Mouse (Mus musculus) thymus, adult 2 months (tissue): ENCODE measurements around the gene Acsl6. TPM values are rescaled to one million over a fixed set of nuclear protein-coding genes. Genes with fewer than 3 reads are reported as not detected.
"Not testable (repeated sequence)": the region's sequence is repeated elsewhere in the genome, so short reads cannot be mapped to it uniquely, and the experiment has no call there.

ENCODE experiments used
- DNase-seq: peaks from one replicate; pipeline ENCODE4 v3.0.0; 2021
- H3K27ac ChIP-seq: fragments of 200-500 bp; 2 replicates; pipeline ENCODE4 v1.5.1; 2012; ENCODE audit warnings: low read length, control low read depth; ENCODE audit not compliant: control insufficient read depth, insufficient read depth
- H3K27me3 ChIP-seq: fragments of 200-500 bp; 2 replicates; pipeline ENCODE4 v1.6.1; 2012; ENCODE audit warnings: mild to moderate bottlenecking, low read length, moderate library complexity, mixed read lengths; ENCODE audit not compliant: control insufficient read depth, insufficient read depth
- H3K36me3 ChIP-seq: fragments of 200-500 bp; 2 replicates; pipeline ENCODE4 v1.6.1; 2012; ENCODE audit warnings: mild to moderate bottlenecking, low read length, moderate library complexity; ENCODE audit not compliant: control insufficient read depth, insufficient read depth
- H3K4me1 ChIP-seq: fragments of 200-500 bp; replicated peaks from 2 replicates; pipeline ENCODE4 v1.6.1; 2012; ENCODE audit warnings: low read length; ENCODE audit not compliant: control insufficient read depth, insufficient read depth
- H3K4me3 ChIP-seq: fragments of 200-500 bp; 2 replicates; pipeline ENCODE4 v1.5.1; 2012; ENCODE audit warnings: mild to moderate bottlenecking, low read length, control low read depth, moderate library complexity; ENCODE audit not compliant: control insufficient read depth, insufficient read depth
- CTCF ChIP-seq: fragments of 200-500 bp; IDR thresholded peaks from 2 replicates; pipeline ENCODE4 v1.5.1; 2012; ENCODE audit warnings: mild to moderate bottlenecking, control low read depth, low read length, moderate library complexity, borderline replicate concordance; ENCODE audit not compliant: control insufficient read depth, poor library complexity, insufficient read depth; ENCODE audit errors: extremely low read depth
- POLR2A ChIP-seq: fragments of 200-500 bp; IDR thresholded peaks from 2 replicates; pipeline ENCODE4 v1.6.1; 2012; ENCODE audit warnings: mild to moderate bottlenecking, low read length, control low read depth, moderate library complexity; ENCODE audit not compliant: control insufficient read depth, poor library complexity, insufficient read depth; ENCODE audit errors: extremely low read depth
- WGBS: fragments of 180-500 bp; shearing (Covaris S2); methylation state at CpG from one replicate; pipeline ENCODE4 v1.1.7; 2018; 5-methylcytosine and 5-hydroxymethylcytosine counted together
- polyA plus RNA-seq: library from polyadenylated mRNA; depleted of rRNA; stranded (reverse); fragments of >200 nt; gene quantifications from 2 replicates; pipeline ENCODE4 v1.2.3, GENCODE M21; 2012

Gene Acsl6
- polyA plus RNA-seq, 1 experiment: 0.40 TPM

DNA sequence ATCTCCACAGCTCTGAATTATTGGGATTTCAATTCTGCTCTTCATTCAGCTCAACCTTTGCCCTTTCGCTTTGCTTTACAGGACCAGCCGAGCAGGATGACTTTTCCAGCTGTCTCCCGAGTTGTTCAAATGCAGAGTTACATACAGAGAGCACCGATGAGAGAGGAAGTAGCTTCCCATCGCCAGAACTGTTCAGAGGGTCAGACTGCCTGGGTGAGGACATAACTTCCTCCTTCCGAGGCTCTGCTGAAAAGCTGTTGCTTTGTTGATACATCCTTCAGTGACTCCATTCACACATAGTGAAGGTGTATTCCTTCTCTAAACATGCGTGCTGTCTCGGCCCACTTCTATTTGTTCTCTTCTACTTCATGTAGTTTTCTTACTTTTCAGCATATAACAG, 86.8 kb downstream of the Acsl6 start:
- DNase-seq: no peak
- WGBS: 33% methylated on average over 8 of the region's 8 CpGs
- no peak for TF ChIP-seq CTCF
- TF ChIP-seq POLR2A: no peak
- Histone ChIP-seq H3K4me1 (no peaks in the 10 kb centered on the region), H3K27me3 (no peaks in the 10 kb centered on the region), H3K27ac (no peak overlapping the region), H3K36me3 (no peaks in the 10 kb centered on the region), H3K4me3 (no peak overlapping the region)

DNA sequence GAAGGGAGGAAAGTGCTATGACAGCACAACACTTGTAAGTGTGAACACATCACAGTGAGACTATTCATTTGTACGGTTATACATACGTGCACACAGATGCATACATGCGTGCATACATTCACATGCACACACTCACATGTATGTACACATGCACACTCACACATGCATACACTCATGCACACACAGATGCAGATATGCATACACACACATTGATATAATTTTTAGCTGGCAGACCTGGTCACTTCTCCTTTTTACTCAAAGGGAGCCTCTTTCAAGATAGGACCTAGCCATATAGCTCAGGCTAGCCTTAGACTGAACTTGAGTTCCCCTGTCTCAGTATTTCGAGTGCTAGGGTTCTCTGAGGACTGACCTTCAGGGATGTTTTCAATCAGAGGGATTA, 87.7 kb downstream of the Acsl6 start:
- no peaks in the 10 kb centered on the region for H3K36me3 ChIP-seq
- no peak overlapping the region for H3K4me3 ChIP-seq
- WGBS: 87% methylated on average over 4 of the region's 4 CpGs
- no peak for DNase-seq
- TF ChIP-seq POLR2A (no peak), CTCF (no peak)
- no peak overlapping the region for H3K27ac ChIP-seq
- H3K27me3 ChIP-seq: no peaks in the 10 kb centered on the region
- no peaks in the 10 kb centered on the region for H3K4me1 ChIP-seq

DNA sequence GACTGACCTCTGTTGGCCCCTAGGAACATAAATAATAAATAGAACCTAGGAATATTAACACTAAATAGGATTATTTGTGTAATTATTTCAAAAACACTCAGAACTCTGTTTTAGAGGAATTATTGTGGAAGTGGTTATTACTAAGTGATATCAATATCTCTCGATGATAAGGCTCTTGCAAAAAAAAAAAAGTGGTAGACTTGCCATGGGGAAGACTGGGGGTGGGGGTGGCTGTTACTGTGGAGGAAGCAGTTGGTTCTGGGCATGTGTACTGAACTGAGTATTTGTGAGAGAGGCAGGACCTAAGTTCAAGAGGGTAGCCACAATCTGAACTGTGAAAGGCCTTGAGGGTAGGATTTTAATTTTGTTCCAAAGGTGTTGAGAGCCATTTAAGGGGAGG, 93.1 kb downstream of the Acsl6 start:
- Histone ChIP-seq H3K27ac (no peak overlapping the region), H3K36me3 (no peaks in the 10 kb centered on the region), H3K4me1 (no peaks in the 10 kb centered on the region), H3K27me3 (no peaks in the 10 kb centered on the region), H3K4me3 (no peak overlapping the region)
- WGBS: 86% methylated on average over 1 of the region's 1 CpGs
- no peak for DNase-seq
- no peak for TF ChIP-seq POLR2A
- TF ChIP-seq CTCF: no peak

DNA sequence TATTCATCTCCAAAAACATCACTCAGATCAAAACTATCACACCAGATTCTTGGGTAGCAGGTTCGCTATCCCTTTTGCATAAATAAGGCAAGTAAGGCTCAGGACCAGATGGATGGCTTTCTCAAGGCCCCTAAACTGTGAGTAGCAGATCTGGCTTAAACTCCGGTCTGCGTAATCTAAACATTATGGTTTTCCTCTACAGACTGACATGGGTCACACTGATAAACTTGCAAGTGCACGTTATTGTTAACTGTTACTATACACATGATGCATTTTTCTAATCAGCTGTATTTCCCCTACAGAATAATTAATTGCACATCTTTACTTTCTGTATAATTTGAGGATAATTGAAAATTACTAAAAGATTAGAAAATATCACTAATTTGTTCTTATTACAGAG, 94.5 kb downstream of the Acsl6 start:
- Histone ChIP-seq H3K4me3 (no peak overlapping the region), H3K4me1 (no peaks in the 10 kb centered on the region), H3K36me3 (no peaks in the 10 kb centered on the region), H3K27ac (no peak overlapping the region), H3K27me3 (no peaks in the 10 kb centered on the region)
- TF ChIP-seq CTCF: no peak
- no peak for TF ChIP-seq POLR2A
- WGBS: 96% methylated on average over 4 of the region's 4 CpGs
- no peak for DNase-seq

DNA sequence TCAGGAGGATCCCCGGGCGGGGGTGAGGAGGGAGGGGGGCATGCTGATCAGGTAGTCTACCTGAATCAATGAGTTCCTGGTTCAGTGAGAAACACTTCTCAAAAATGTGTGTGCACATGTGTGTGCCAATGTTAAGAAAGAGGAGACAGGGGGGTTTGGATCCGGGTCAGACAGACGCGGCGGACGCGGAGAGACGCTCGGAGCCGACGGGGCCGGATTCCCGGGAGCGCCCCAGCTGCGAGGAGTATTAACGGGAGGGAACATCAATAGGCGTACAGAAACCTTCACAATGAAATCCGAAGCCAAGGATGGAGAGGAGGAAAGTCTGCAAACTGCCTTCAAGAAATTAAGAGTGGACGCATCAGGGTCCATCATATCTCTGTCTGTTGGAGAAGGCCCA, 97.2 kb downstream of the Acsl6 start:
- H3K27me3 ChIP-seq, H3K4me1 ChIP-seq, H3K27ac ChIP-seq, DNase-seq, H3K4me3 ChIP-seq, H3K36me3 ChIP-seq: not testable (repeated sequence)
- 97% methylated on average over 20 of the region's 20 CpGs for WGBS

DNA sequence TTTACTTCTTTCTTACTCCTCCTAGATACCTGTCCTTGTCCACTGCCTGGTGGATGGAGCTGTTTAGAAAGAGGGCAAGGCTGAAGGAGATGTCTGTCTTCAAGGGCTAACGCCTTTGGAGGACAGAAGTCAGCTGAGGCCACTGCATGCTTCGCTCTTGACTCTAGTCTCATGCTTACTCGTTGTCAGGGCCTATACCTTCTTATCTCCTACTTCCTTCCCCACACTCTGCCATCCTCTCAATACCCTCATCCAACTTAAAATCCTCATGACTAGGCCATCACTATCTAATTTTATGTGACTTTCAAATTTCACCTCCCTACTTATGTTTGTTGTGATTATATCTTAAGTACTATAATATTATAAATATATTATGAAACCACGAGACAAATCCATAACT, 101.3 kb downstream of the Acsl6 start:
- Histone ChIP-seq H3K4me3 (no peak overlapping the region), H3K27ac (no peak overlapping the region), H3K36me3 (no peaks in the 10 kb centered on the region), H3K4me1 (no peaks in the 10 kb centered on the region), H3K27me3 (no peaks in the 10 kb centered on the region)
- DNase-seq: no peak
- TF ChIP-seq POLR2A (no peak), CTCF (no peak)
- 90% methylated on average over 4 of the region's 4 CpGs for WGBS

DNA sequence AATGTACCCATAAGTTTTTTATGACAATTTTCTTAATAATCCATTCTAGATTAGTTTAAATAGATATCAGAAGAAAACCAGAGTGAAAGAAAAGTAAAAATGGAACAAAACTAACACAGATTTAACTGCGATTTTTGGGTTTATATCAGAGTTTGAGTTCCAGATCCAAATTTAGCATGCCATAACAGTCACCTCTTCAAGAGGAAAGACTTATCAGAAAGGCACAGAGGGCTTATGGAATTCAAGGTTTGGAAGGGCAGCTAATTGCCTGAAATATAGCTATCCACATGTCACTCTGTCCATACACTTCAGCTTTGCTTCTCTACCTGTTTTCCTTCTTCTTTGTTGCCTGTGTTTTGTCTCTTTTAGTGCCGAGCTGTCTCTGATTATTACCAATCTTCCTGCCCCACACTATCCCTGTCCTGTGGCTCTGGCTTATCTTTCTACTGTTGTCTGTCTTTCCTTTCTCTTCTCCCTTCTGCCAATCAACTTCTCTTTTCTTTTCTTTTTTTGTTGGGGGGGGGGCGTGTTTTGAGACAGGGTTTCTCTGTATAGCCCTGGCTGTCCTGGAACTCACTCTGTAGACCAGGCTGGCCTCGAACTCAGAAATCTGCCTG, 103.4 kb downstream of the Acsl6 start:
- no peak overlapping the region for H3K27ac ChIP-seq
- no peak overlapping the region for H3K4me3 ChIP-seq
- no peaks in the 10 kb centered on the region for H3K4me1 ChIP-seq
- H3K27me3 ChIP-seq: no peaks in the 10 kb centered on the region
- H3K36me3 ChIP-seq: no peaks in the 10 kb centered on the region
- WGBS: 92% methylated on average over 4 of the region's 4 CpGs
- TF ChIP-seq CTCF: no peak
- no peak for TF ChIP-seq POLR2A
- DNase-seq: no peak
